Mouse (Mus musculus) kidney, embryonic 14.5 days (tissue): ENCODE measurements around the gene Gm49337. TPM values are rescaled to one million over a fixed set of nuclear protein-coding genes. Genes with fewer than 3 reads are reported as not detected.

ENCODE experiments used
- ATAC-seq: fragments of 200-750 bp; cut with Nextera tagmentation; 2 replicates; pipeline ENCODE4 v1.8.0; 2017; ENCODE audit warnings: moderate number of reproducible peaks, mild to moderate bottlenecking, moderate TSS enrichment, moderate library complexity; ENCODE audit not compliant: low FRiP score, low TSS enrichment
- H3K27ac ChIP-seq: fragments of 300-500 bp; sonication (generic); 2 replicates; pipeline ENCODE4 v1.5.1; 2014; ENCODE audit warnings: low read depth, mild to moderate bottlenecking, low read length, moderate library complexity, mixed read lengths
- H3K27me3 ChIP-seq: fragments of 300-500 bp; sonication (generic); 2 replicates; pipeline ENCODE4 v1.6.1; 2014; ENCODE audit warnings: mild to moderate bottlenecking, low read length; ENCODE audit not compliant: control insufficient read depth, insufficient read depth
- H3K36me3 ChIP-seq: fragments of 300-500 bp; sonication (generic); 2 replicates; pipeline ENCODE4 v1.6.1; 2014; ENCODE audit warnings: low read length, mixed read lengths; ENCODE audit not compliant: control insufficient read depth, insufficient read depth
- H3K4me1 ChIP-seq: fragments of 300-500 bp; sonication (generic); 2 replicates; pipeline ENCODE4 v1.6.1; 2014; ENCODE audit warnings: low read length, mixed read lengths; ENCODE audit not compliant: control insufficient read depth, insufficient read depth
- H3K4me2 ChIP-seq: fragments of 300-500 bp; sonication (generic); replicated peaks from 2 replicates; pipeline ENCODE4 v1.6.1; 2014; ENCODE audit warnings: low read depth, mild to moderate bottlenecking, low read length
- H3K4me3 ChIP-seq: fragments of 300-500 bp; sonication (generic); 2 replicates; pipeline ENCODE4 v1.5.1; 2014; ENCODE audit warnings: mild to moderate bottlenecking, low read length
- H3K9ac ChIP-seq: fragments of 300-500 bp; sonication (generic); 2 replicates; pipeline ENCODE4 v1.6.1; 2014; ENCODE audit warnings: low read depth, mild to moderate bottlenecking, low read length, moderate library complexity
- H3K9me3 ChIP-seq: fragments of 300-500 bp; sonication (generic); 2 replicates; pipeline ENCODE4 v1.6.1; 2016; ENCODE audit warnings: low read length; ENCODE audit not compliant: control insufficient read depth
- WGBS: fragments of 180-500 bp; shearing (Covaris S2); extraction: QIAGEN DNeasy Blood & Tissue Kit; methylation state at CpG from one replicate; pipeline ENCODE4 v1.1.7; 2014; 5-methylcytosine and 5-hydroxymethylcytosine counted together
- polyA plus RNA-seq: library from polyadenylated mRNA; unstranded; fragments of >200 nt; fragmentation: Nextera tagmentation; extraction: Ambion mirVana; gene quantifications from 2 replicates; pipeline ENCODE4 v1.2.1, GENCODE M21; 2014

Gene Gm49337
- polyA plus RNA-seq, 1 experiment from 2014 or later = not detected

- Histone ChIP-seq H3K27me3 (no peaks in the 10 kb centered on the region), H3K9ac (no peak overlapping the region; the same call in 1 of the 2 replicates), H3K4me2 (no peak overlapping the region), H3K9me3 (no peaks in the 10 kb centered on the region), H3K4me1 (0 out of 2 replicates have a peak, but pooled peaks cover 5% of the 10 kb centered on the region), H3K27ac (no peak overlapping the region), H3K4me3 (no peak overlapping the region), H3K36me3 (peaks cover 61% of the 10 kb centered on the region)
- WGBS = 96% methylated on average over 15 of the region's 15 CpGs
- no peak for ATAC-seq
Observed at GRCm38 (mm10) chr4:116152702-116153101, 20.5 kb upstream of the Gm49337 start.

GRCm38 (mm10) chr4:116157882-116158281 lies 15.3 kb upstream of the Gm49337 start:
- Histone ChIP-seq H3K36me3 (peaks cover 79% of the 10 kb centered on the region), H3K4me1 (no peaks in the 10 kb centered on the region)
- WGBS = 89% methylated on average over 2 of the region's 2 CpGs

GRCm38 (mm10) chr4:116159912-116160311 lies 13.3 kb upstream of the Gm49337 start:
- WGBS = 74% methylated on average over 3 of the region's 3 CpGs
- H3K4me1 ChIP-seq = peaks cover 1% of the 10 kb centered on the region; the same call in 1 of the 2 replicates
- no peak overlapping the region for H3K9ac ChIP-seq
- no peak for ATAC-seq
- no peaks in the 10 kb centered on the region for H3K9me3 ChIP-seq
- H3K27me3 ChIP-seq = no peaks in the 10 kb centered on the region
- H3K36me3 ChIP-seq = peaks cover 58% of the 10 kb centered on the region
- no peak overlapping the region for H3K27ac ChIP-seq
- no peak overlapping the region for H3K4me3 ChIP-seq
- H3K4me2 ChIP-seq = no peak overlapping the region

More at GRCm38 (mm10) chr4:116157882-116158281, 15.3 kb upstream of the Gm49337 start:
- H3K9me3 ChIP-seq = no peaks in the 10 kb centered on the region
- ATAC-seq = no peak
- H3K27me3 ChIP-seq = no peaks in the 10 kb centered on the region
- no peak overlapping the region for H3K9ac ChIP-seq
- H3K27ac ChIP-seq = no peak overlapping the region
- no peak overlapping the region for H3K4me3 ChIP-seq
- H3K4me2 ChIP-seq = no peak overlapping the region

GRCm38 (mm10) chr4:116160769-116161168 lies 12.4 kb upstream of the Gm49337 start:
- Histone ChIP-seq H3K36me3 (peaks cover 50% of the 10 kb centered on the region), H3K4me3 (no peak overlapping the region), H3K9me3 (no peaks in the 10 kb centered on the region), H3K27ac (no peak overlapping the region), H3K27me3 (no peaks in the 10 kb centered on the region), H3K9ac (no peak overlapping the region), H3K4me2 (no peak overlapping the region), H3K4me1 (peaks cover 4% of the 10 kb centered on the region; the same call in 1 of the 2 replicates)
- ATAC-seq = no peak
- WGBS = 63% methylated on average over 3 of the region's 3 CpGs

GRCm38 (mm10) chr4:116162142-116162541 lies 11.0 kb upstream of the Gm49337 start:
- Histone ChIP-seq H3K4me1 (peaks cover 8% of the 10 kb centered on the region; the same call in 1 of the 2 replicates), H3K27ac (no peak overlapping the region), H3K4me2 (no peak overlapping the region), H3K4me3 (no peak overlapping the region), H3K9me3 (no peaks in the 10 kb centered on the region), H3K36me3 (peaks cover 36% of the 10 kb centered on the region), H3K27me3 (no peaks in the 10 kb centered on the region), H3K9ac (no peak overlapping the region)
- WGBS = 63% methylated on average over 4 of the region's 4 CpGs
- no peak for ATAC-seq

- Histone ChIP-seq H3K4me2 (no peak overlapping the region), H3K4me1 (peaks cover 8% of the 10 kb centered on the region; the same call in 1 of the 2 replicates), H3K27ac (0 out of 2 replicates have a peak overlapping the region, but pooled peaks have one; percentile 17), H3K27me3 (no peaks in the 10 kb centered on the region), H3K9me3 (no peaks in the 10 kb centered on the region), H3K4me3 (no peak overlapping the region), H3K9ac (no peak overlapping the region), H3K36me3 (peaks cover 10% of the 10 kb centered on the region)
- ATAC-seq = no peak
- WGBS = 84% methylated on average over 2 of the region's 2 CpGs
Observed at GRCm38 (mm10) chr4:116164759-116165554, 8.2 kb upstream of the Gm49337 start.

- H3K4me2 ChIP-seq = no peak overlapping the region
- H3K9me3 ChIP-seq = no peaks in the 10 kb centered on the region
- H3K9ac ChIP-seq = no peak overlapping the region
- no peak for ATAC-seq
- H3K27me3 ChIP-seq = no peaks in the 10 kb centered on the region
- no peak overlapping the region for H3K4me3 ChIP-seq
- peaks cover 8% of the 10 kb centered on the region; the same call in 1 of the 2 replicates for H3K4me1 ChIP-seq
- 0 out of 2 replicates have a peak overlapping the region, but pooled peaks have one; percentile 14 for H3K27ac ChIP-seq
- 51% methylated on average over 8 of the region's 8 CpGs for WGBS
- 0 out of 2 replicates have a peak, but pooled peaks cover 4% of the 10 kb centered on the region for H3K36me3 ChIP-seq
Observed at GRCm38 (mm10) chr4:116165708-116166407, 7.3 kb upstream of the Gm49337 start.

GRCm38 (mm10) chr4:116167404-116167803 lies 5.8 kb upstream of the Gm49337 start, which contains the start of gene Tspan1:
Tspan1 (minus strand) TSS chr4:116167601.
- Histone ChIP-seq H3K4me3 (no peak within 1 kb of the TSS), H3K36me3 (no peaks in the 10 kb centered on the region), H3K27me3 (no peaks in the 10 kb centered on the region), H3K4me1 (peaks cover 8% of the 10 kb centered on the region; the same call in 1 of the 2 replicates), H3K9ac (no peak within 1 kb of the TSS), H3K27ac (no peak within 1 kb of the TSS), H3K9me3 (no peaks in the 10 kb centered on the region), H3K4me2 (no peak within 1 kb of the TSS)
- no peak for ATAC-seq
- 30% methylated on average over 7 of the region's 7 CpGs for WGBS
